Mouse (Mus musculus): Measurements from ENCODE around the gene Vps33b. TPM values are rescaled to one million over a fixed set of nuclear protein-coding genes. Genes with fewer than 3 reads are reported as not detected.

Gene Vps33b
- polyA plus RNA-seq, 1 experiment from 2014 or later: 12.5 TPM

GRCm38 (mm10) chr7:80260625-80261371, 8.7 kb upstream of the Vps33b start, which contains the start of gene Ngrn:
TSS of gene Ngrn (plus strand) at chr7:80261215.
- Histone ChIP-seq H3K27ac (ENCODE audit: low read length) (peak within 1 kb of the TSS; percentile 80), H3K4me3 (replicated peaks; ENCODE audit: low read length) (peak within 1 kb of the TSS; percentile 74), H3K4me1 (ENCODE audit: control insufficient read depth, insufficient read depth, low read length) (peaks cover 10% of the 10 kb centered on the region), H3K9me3 (replicated peaks; ENCODE audit: control insufficient read depth, low read length) (no peaks in the 10 kb centered on the region), H3K36me3 (ENCODE audit: control insufficient read depth, insufficient read depth, low read length) (peaks cover 10% of the 10 kb centered on the region; the same call in 1 of the 2 replicates), H3K4me2 (ENCODE audit: low read depth, low read length) (peak within 1 kb of the TSS; percentile 86), H3K27me3 (ENCODE audit: control insufficient read depth, insufficient read depth, low read length) (no peaks in the 10 kb centered on the region; the same call in 1 of the 2 replicates), H3K9ac (ENCODE audit: low read length) (peak within 1 kb of the TSS; percentile 86)
- 24% methylated on average over 40 of the region's 40 CpGs for WGBS
- peak; percentile 90 for ATAC-seq (ENCODE audit: insufficient read depth, low FRiP score)

- peak overlapping the region; percentile 74 for H3K4me3 ChIP-seq (replicated peaks; ENCODE audit: low read length)
- no peaks in the 10 kb centered on the region for H3K9me3 ChIP-seq (replicated peaks; ENCODE audit: control insufficient read depth, low read length)
- peaks cover 10% of the 10 kb centered on the region for H3K4me1 ChIP-seq (ENCODE audit: control insufficient read depth, insufficient read depth, low read length)
- H3K4me2 ChIP-seq (ENCODE audit: low read depth, low read length): peak overlapping the region; percentile 86
- peaks cover 15% of the 10 kb centered on the region; the same call in 1 of the 2 replicates for H3K36me3 ChIP-seq (ENCODE audit: control insufficient read depth, insufficient read depth, low read length)
- H3K9ac ChIP-seq (ENCODE audit: low read length): peak overlapping the region; percentile 86
- peak; percentile 42 for ATAC-seq (ENCODE audit: insufficient read depth, low FRiP score)
- under 1% methylated on average over 32 of the region's 32 CpGs for WGBS
- no peaks in the 10 kb centered on the region; the same call in 1 of the 2 replicates for H3K27me3 ChIP-seq (ENCODE audit: control insufficient read depth, insufficient read depth, low read length)
- peak overlapping the region; percentile 80 for H3K27ac ChIP-seq (ENCODE audit: low read length)
Measured at GRCm38 (mm10) chr7:80261372-80261990, 8.0 kb upstream of the Vps33b start.

DNA sequence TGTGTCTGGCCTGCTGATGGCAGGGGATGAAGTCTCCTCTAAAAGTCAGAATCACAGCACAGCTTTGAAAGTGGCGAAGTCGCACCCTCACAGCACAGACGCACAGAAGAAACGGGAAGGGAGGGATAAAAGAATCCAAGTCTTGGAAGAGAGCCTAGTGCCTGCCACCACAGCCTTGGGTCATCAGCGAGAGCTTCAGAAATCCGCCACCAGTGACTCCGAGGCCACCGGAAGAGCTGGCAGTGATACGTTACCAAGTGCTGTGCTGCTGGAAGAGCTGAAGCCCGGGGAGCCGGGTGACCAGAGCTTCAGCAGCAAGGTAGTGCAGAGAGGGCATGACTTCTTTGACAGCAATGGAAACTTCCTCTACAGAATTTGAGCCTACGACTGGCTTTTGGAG, 4.8 kb upstream of the Vps33b start:
- Histone ChIP-seq H3K27ac (ENCODE audit: low read length) (no peak overlapping the region), H3K4me3 (replicated peaks; ENCODE audit: low read length) (no peak overlapping the region), H3K4me2 (ENCODE audit: low read depth, low read length) (no peak overlapping the region), H3K36me3 (ENCODE audit: control insufficient read depth, insufficient read depth, low read length) (peaks cover 22% of the 10 kb centered on the region; the same call in 1 of the 2 replicates), H3K4me1 (ENCODE audit: control insufficient read depth, insufficient read depth, low read length) (peaks cover 10% of the 10 kb centered on the region), H3K27me3 (ENCODE audit: control insufficient read depth, insufficient read depth, low read length) (no peaks in the 10 kb centered on the region), H3K9me3 (replicated peaks; ENCODE audit: control insufficient read depth, low read length) (no peaks in the 10 kb centered on the region), H3K9ac (ENCODE audit: low read length) (no peak overlapping the region)
- WGBS: 95% methylated on average over 12 of the region's 12 CpGs
- ATAC-seq (ENCODE audit: insufficient read depth, low FRiP score): no peak

- ATAC-seq (ENCODE audit: insufficient read depth, low FRiP score): no peak
- no peak overlapping the region for H3K4me2 ChIP-seq (ENCODE audit: low read depth, low read length)
Measured at GRCm38 (mm10) chr7:80267764-80268163, 1.7 kb upstream of the Vps33b start.

DNA sequence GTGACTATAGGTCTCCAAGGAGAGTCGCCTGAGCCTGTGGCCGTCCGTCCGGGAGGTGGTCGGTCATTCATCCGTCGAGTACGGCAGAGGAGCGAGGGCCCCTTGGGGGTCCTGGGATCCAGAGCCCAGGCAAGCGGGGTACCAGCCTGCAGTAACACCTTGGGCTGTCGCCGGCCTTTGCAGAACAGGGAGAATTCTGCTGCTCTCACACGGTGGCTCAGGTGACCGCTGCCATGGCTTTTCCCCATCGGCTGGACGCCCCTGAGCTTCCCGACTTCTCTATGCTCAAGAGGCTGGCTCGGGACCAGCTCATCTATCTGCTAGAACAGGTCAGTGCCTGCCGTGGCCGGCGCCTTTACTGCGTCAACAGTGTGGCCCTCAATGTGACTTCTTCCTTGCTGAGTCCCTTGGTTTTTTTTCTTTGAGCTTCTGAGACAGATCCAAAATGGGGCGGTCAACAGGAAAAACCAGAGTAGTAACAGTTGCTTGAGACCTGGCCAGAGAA, 354 bp downstream of the Vps33b start:
- Histone ChIP-seq H3K9me3 (replicated peaks; ENCODE audit: control insufficient read depth, low read length) (peaks cover 7% of the 10 kb centered on the region), H3K27ac (ENCODE audit: low read length) (peak overlapping the region; percentile 46), H3K9ac (ENCODE audit: low read length) (peak overlapping the region; percentile 81), H3K4me2 (ENCODE audit: low read depth, low read length) (peak overlapping the region; percentile 68), H3K36me3 (ENCODE audit: control insufficient read depth, insufficient read depth, low read length) (peaks cover 28% of the 10 kb centered on the region), H3K27me3 (ENCODE audit: control insufficient read depth, insufficient read depth, low read length) (no peaks in the 10 kb centered on the region), H3K4me3 (replicated peaks; ENCODE audit: low read length) (peak overlapping the region; percentile 73), H3K4me1 (ENCODE audit: control insufficient read depth, insufficient read depth, low read length) (0 out of 2 replicates have a peak, but pooled peaks cover 4% of the 10 kb centered on the region)
- WGBS: 1% methylated on average over 23 of the region's 23 CpGs
- ATAC-seq (ENCODE audit: insufficient read depth, low FRiP score): peak; percentile 16; the same call in 1 of the 2 replicates

More at GRCm38 (mm10) chr7:80267764-80268163, 1.7 kb upstream of the Vps33b start:
- WGBS: 62% methylated on average over 1 of the region's 1 CpGs
- no peak overlapping the region for H3K4me3 ChIP-seq (replicated peaks; ENCODE audit: low read length)
- no peaks in the 10 kb centered on the region for H3K27me3 ChIP-seq (ENCODE audit: control insufficient read depth, insufficient read depth, low read length)
- no peaks in the 10 kb centered on the region for H3K9me3 ChIP-seq (replicated peaks; ENCODE audit: control insufficient read depth, low read length)
- no peak overlapping the region for H3K27ac ChIP-seq (ENCODE audit: low read length)
- no peak overlapping the region for H3K9ac ChIP-seq (ENCODE audit: low read length)
- H3K36me3 ChIP-seq (ENCODE audit: control insufficient read depth, insufficient read depth, low read length): peaks cover 22% of the 10 kb centered on the region; the same call in 1 of the 2 replicates
- H3K4me1 ChIP-seq (ENCODE audit: control insufficient read depth, insufficient read depth, low read length): 0 out of 2 replicates have a peak, but pooled peaks cover 4% of the 10 kb centered on the region

DNA sequence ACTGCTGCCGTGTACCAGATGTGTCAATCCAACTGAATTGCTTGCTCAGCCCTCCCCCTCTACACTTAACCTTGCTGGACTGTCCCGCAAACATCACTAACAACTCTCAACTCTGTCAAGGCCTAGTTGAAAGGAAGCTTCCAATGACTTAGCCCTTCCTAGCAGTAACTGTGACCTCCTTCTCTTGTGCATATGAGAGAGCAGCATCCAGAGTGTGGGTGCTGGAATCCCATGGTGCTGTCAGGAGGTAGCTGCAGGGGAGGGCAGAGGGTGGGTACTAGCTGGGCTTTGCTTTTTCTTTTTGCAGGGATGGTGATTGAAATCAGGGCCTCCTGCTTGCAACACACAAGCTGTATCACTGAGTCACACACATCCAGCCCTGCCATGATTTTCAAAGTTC, 4.0 kb downstream of the Vps33b start:
- Histone ChIP-seq H3K27me3 (ENCODE audit: control insufficient read depth, insufficient read depth, low read length) (no peaks in the 10 kb centered on the region), H3K27ac (ENCODE audit: low read length) (no peak overlapping the region), H3K4me3 (replicated peaks; ENCODE audit: low read length) (no peak overlapping the region), H3K9me3 (replicated peaks; ENCODE audit: control insufficient read depth, low read length) (peaks cover 8% of the 10 kb centered on the region), H3K4me1 (ENCODE audit: control insufficient read depth, insufficient read depth, low read length) (0 out of 2 replicates have a peak, but pooled peaks cover 4% of the 10 kb centered on the region), H3K9ac (ENCODE audit: low read length) (no peak overlapping the region), H3K36me3 (ENCODE audit: control insufficient read depth, insufficient read depth, low read length) (peaks cover 32% of the 10 kb centered on the region), H3K4me2 (ENCODE audit: low read depth, low read length) (no peak overlapping the region)
- 84% methylated on average over 2 of the region's 2 CpGs for WGBS
- no peak for ATAC-seq (ENCODE audit: insufficient read depth, low FRiP score)

GRCm38 (mm10) chr7:80276374-80276773, 6.9 kb downstream of the Vps33b start:
- peaks cover 32% of the 10 kb centered on the region for H3K36me3 ChIP-seq (ENCODE audit: control insufficient read depth, insufficient read depth, low read length)
- no peak overlapping the region for H3K27ac ChIP-seq (ENCODE audit: low read length)
- no peak overlapping the region for H3K4me2 ChIP-seq (ENCODE audit: low read depth, low read length)

GRCm38 (mm10) chr7:80280032-80280431, 10.6 kb downstream of the Vps33b start:
- no peak overlapping the region for H3K9ac ChIP-seq (ENCODE audit: low read length)
- no peak overlapping the region for H3K27ac ChIP-seq (ENCODE audit: low read length)
- no peaks in the 10 kb centered on the region; the same call in 1 of the 2 replicates for H3K9me3 ChIP-seq (replicated peaks; ENCODE audit: control insufficient read depth, low read length)
- no peaks in the 10 kb centered on the region for H3K27me3 ChIP-seq (ENCODE audit: control insufficient read depth, insufficient read depth, low read length)
- WGBS: 83% methylated on average over 10 of the region's 10 CpGs
- H3K4me3 ChIP-seq (replicated peaks; ENCODE audit: low read length): no peak overlapping the region
- no peak overlapping the region for H3K4me2 ChIP-seq (ENCODE audit: low read depth, low read length)
- no peak for ATAC-seq (ENCODE audit: insufficient read depth, low FRiP score)
- H3K36me3 ChIP-seq (ENCODE audit: control insufficient read depth, insufficient read depth, low read length): peaks cover 20% of the 10 kb centered on the region
- H3K4me1 ChIP-seq (ENCODE audit: control insufficient read depth, insufficient read depth, low read length): no peaks in the 10 kb centered on the region

More at GRCm38 (mm10) chr7:80276374-80276773, 6.9 kb downstream of the Vps33b start:
- Histone ChIP-seq H3K27me3 (ENCODE audit: control insufficient read depth, insufficient read depth, low read length) (no peaks in the 10 kb centered on the region), H3K9me3 (replicated peaks; ENCODE audit: control insufficient read depth, low read length) (peaks cover 8% of the 10 kb centered on the region), H3K4me1 (ENCODE audit: control insufficient read depth, insufficient read depth, low read length) (no peaks in the 10 kb centered on the region), H3K4me3 (replicated peaks; ENCODE audit: low read length) (no peak overlapping the region), H3K9ac (ENCODE audit: low read length) (no peak overlapping the region)
- 97% methylated on average over 4 of the region's 4 CpGs for WGBS
- no peak for ATAC-seq (ENCODE audit: insufficient read depth, low FRiP score)

GRCm38 (mm10) chr7:80280998-80281397, 11.5 kb downstream of the Vps33b start:
- H3K4me2 ChIP-seq (ENCODE audit: low read depth, low read length): no peak overlapping the region
- no peak for ATAC-seq (ENCODE audit: insufficient read depth, low FRiP score)
- no peak overlapping the region for H3K9ac ChIP-seq (ENCODE audit: low read length)
- no peaks in the 10 kb centered on the region for H3K9me3 ChIP-seq (replicated peaks; ENCODE audit: control insufficient read depth, low read length)
- 85% methylated on average over 2 of the region's 2 CpGs for WGBS
- no peaks in the 10 kb centered on the region for H3K27me3 ChIP-seq (ENCODE audit: control insufficient read depth, insufficient read depth, low read length)
- H3K36me3 ChIP-seq (ENCODE audit: control insufficient read depth, insufficient read depth, low read length): peaks cover 17% of the 10 kb centered on the region; the same call in 1 of the 2 replicates
- no peaks in the 10 kb centered on the region for H3K4me1 ChIP-seq (ENCODE audit: control insufficient read depth, insufficient read depth, low read length)
- H3K4me3 ChIP-seq (replicated peaks; ENCODE audit: low read length): no peak overlapping the region
- no peak overlapping the region for H3K27ac ChIP-seq (ENCODE audit: low read length)

Data from stomach, embryonic 16.5 days (tissue).